Mouse (Mus musculus) midbrain, embryonic 14.5 days (tissue): ENCODE data around the gene Gimap9. TPM values are rescaled to one million over a fixed set of nuclear protein-coding genes. Genes with fewer than 3 reads are reported as not detected.

Source experiments
- ATAC-seq: fragments of 200-750 bp; cut with Nextera tagmentation; 2 replicates; pipeline ENCODE4 v1.8.0; 2017; ENCODE audit warnings: moderate number of reproducible peaks, moderate library complexity; ENCODE audit not compliant: low FRiP score, low TSS enrichment
- DNase-seq: peaks from one replicate; pipeline ENCODE4 v3.0.0-alpha.2; 2015
- H3K27ac ChIP-seq: fragments of 300-500 bp; sonication (generic); replicated peaks from 2 replicates; pipeline ENCODE4 v1.5.1; 2014; ENCODE audit warnings: mild to moderate bottlenecking, low read depth, low read length, moderate library complexity
- H3K27me3 ChIP-seq: fragments of 300-500 bp; sonication (generic); 2 replicates; pipeline ENCODE4 v1.6.1; 2014; ENCODE audit warnings: low read length, control low read depth, mixed read lengths; ENCODE audit not compliant: control insufficient read depth, insufficient read depth
- H3K36me3 ChIP-seq: fragments of 300-500 bp; sonication (generic); 2 replicates; pipeline ENCODE4 v1.6.1; 2014; ENCODE audit warnings: low read length, control low read depth; ENCODE audit not compliant: control insufficient read depth, insufficient read depth
- H3K4me1 ChIP-seq: fragments of 300-500 bp; sonication (generic); 2 replicates; pipeline ENCODE4 v1.6.1; 2014; ENCODE audit warnings: mild to moderate bottlenecking, antibody characterized with exemption, low read length, control low read depth; ENCODE audit not compliant: control insufficient read depth, insufficient read depth
- H3K4me2 ChIP-seq: fragments of 300-500 bp; sonication (generic); 2 replicates; pipeline ENCODE4 v1.6.1; 2014; ENCODE audit warnings: mild to moderate bottlenecking, low read length, moderate library complexity
- H3K4me3 ChIP-seq: fragments of 300-500 bp; sonication (generic); replicated peaks from 2 replicates; pipeline ENCODE4 v1.5.1; 2014; ENCODE audit warnings: low read depth, low read length
- H3K9ac ChIP-seq: fragments of 300-500 bp; sonication (generic); replicated peaks from 2 replicates; pipeline ENCODE4 v1.6.1; 2014; ENCODE audit warnings: mild to moderate bottlenecking, low read length, moderate library complexity
- H3K9me3 ChIP-seq: fragments of 300-500 bp; sonication (generic); 2 replicates; pipeline ENCODE4 v1.6.1; 2016; ENCODE audit warnings: low read length, control low read depth, mixed read lengths; ENCODE audit not compliant: control insufficient read depth
- WGBS: fragments of 180-500 bp; shearing (Covaris S2); extraction: QIAGEN DNeasy Blood & Tissue Kit; methylation state at CpG from one replicate; pipeline ENCODE4 v1.1.7; 2014; 5-methylcytosine and 5-hydroxymethylcytosine counted together
- polyA plus RNA-seq: library from polyadenylated mRNA; unstranded; fragments of >200 nt; fragmentation: Nextera tagmentation; extraction: Ambion mirVana; gene quantifications from 2 replicates; pipeline ENCODE4 v1.2.1, GENCODE M21; 2014

Gimap9 gene
- polyA plus RNA-seq, 1 experiment from 2014 or later, result 2.1 TPM

- DNase-seq (no peak), ATAC-seq (no peak)
- Histone ChIP-seq H3K4me3 (no peak overlapping the region), H3K36me3 (no peaks in the 10 kb centered on the region), H3K9me3 (no peaks in the 10 kb centered on the region), H3K4me1 (no peaks in the 10 kb centered on the region), H3K27ac (no peak overlapping the region), H3K27me3 (no peaks in the 10 kb centered on the region), H3K4me2 (no peak overlapping the region), H3K9ac (no peak overlapping the region)
- WGBS, result 86% methylated on average over 4 of the region's 4 CpGs
Measured at GRCm38 (mm10) chr6:48696830-48697554, 21.1 kb downstream of the Gimap9 start.

GRCm38 (mm10) chr6:48697555-48697930, 21.6 kb downstream of the Gimap9 start:
- DNase-seq (no peak), ATAC-seq (no peak)
- no peak overlapping the region for H3K4me3 ChIP-seq
- no peaks in the 10 kb centered on the region for H3K4me1 ChIP-seq
- H3K9me3 ChIP-seq, result no peaks in the 10 kb centered on the region
- no peak overlapping the region for H3K4me2 ChIP-seq
- no peaks in the 10 kb centered on the region for H3K27me3 ChIP-seq
- WGBS, result 75% methylated on average over 1 of the region's 1 CpGs
- no peak overlapping the region for H3K27ac ChIP-seq
- no peak overlapping the region for H3K9ac ChIP-seq
- no peaks in the 10 kb centered on the region for H3K36me3 ChIP-seq

GRCm38 (mm10) chr6:48698066-48698856, 22.3 kb downstream of the Gimap9 start:
- DNase-seq (no peak), ATAC-seq (no peak)
- no peaks in the 10 kb centered on the region for H3K36me3 ChIP-seq
- no peaks in the 10 kb centered on the region for H3K27me3 ChIP-seq
- no peaks in the 10 kb centered on the region for H3K9me3 ChIP-seq
- H3K27ac ChIP-seq, result no peak overlapping the region
- WGBS, result 74% methylated on average over 7 of the region's 7 CpGs
- H3K4me2 ChIP-seq, result no peak overlapping the region
- H3K4me1 ChIP-seq, result no peaks in the 10 kb centered on the region
- H3K4me3 ChIP-seq, result no peak overlapping the region
- H3K9ac ChIP-seq, result no peak overlapping the region

DNA sequence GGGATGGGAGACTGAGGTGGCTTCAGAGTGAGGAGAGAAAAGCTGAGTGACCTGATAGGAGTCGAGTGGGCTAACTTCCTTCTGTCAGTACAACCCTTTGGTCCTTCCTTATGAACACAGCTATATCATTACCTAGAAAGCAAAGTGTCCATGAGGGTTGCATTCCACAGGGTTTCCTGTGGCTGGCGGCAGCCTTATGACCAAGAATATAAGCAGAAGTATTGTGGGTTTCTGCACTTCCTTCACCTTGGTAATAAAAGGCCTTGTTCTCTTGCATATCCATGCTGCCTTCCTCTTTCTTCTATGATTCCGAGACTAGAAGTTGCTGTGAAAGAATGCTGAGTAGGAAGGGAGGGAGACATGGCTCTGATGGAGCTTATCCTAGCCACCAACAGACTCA, 23.0 kb downstream of the Gimap9 start:
- no peak overlapping the region for H3K4me2 ChIP-seq
- H3K27ac ChIP-seq, result no peak overlapping the region
- no peaks in the 10 kb centered on the region for H3K9me3 ChIP-seq
- no peaks in the 10 kb centered on the region for H3K36me3 ChIP-seq
- ATAC-seq (no peak), DNase-seq (no peak)
- whole genome bisulfite sequencing, result 87% methylated on average over 3 of the region's 3 CpGs
- no peak overlapping the region for H3K9ac ChIP-seq
- no peaks in the 10 kb centered on the region for H3K4me1 ChIP-seq
- H3K4me3 ChIP-seq, result no peak overlapping the region
- H3K27me3 ChIP-seq, result no peaks in the 10 kb centered on the region

- Histone ChIP-seq H3K4me2 (no peak overlapping the region), H3K4me1 (no peaks in the 10 kb centered on the region), H3K27me3 (no peaks in the 10 kb centered on the region), H3K36me3 (no peaks in the 10 kb centered on the region), H3K4me3 (no peak overlapping the region), H3K9me3 (no peaks in the 10 kb centered on the region), H3K27ac (no peak overlapping the region), H3K9ac (no peak overlapping the region)
- ATAC-seq, result no peak
- 64% methylated on average over 5 of the region's 5 CpGs for WGBS
- DNase-seq, result no peak
Measured at GRCm38 (mm10) chr6:48700251-48701075, 24.5 kb downstream of the Gimap9 start.

DNA sequence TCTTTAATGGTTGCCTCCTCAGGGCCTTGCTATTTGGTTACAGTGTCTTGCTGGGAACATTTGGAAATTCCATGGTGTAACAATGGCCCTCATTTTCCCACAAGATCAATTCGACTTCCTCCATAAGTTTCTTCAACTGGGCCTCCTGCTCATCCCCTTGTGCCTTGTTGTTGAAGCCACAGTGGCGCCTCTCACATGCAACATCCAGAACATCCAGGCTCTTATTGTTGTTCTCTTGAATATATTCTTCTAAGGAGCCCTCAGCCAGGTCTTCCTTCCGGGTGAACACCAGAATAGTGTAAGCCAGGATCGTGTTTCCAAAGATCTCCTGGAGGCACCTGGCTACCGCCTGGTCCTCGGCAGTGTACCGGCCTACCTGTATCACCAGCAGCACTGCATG, 26.2 kb downstream of the Gimap9 start:
- no peak overlapping the region for H3K27ac ChIP-seq
- no peaks in the 10 kb centered on the region for H3K27me3 ChIP-seq
- H3K9me3 ChIP-seq, result no peaks in the 10 kb centered on the region
- H3K4me2 ChIP-seq, result no peak overlapping the region
- ATAC-seq (no peak), DNase-seq (no peak)
- WGBS, result 89% methylated on average over 7 of the region's 7 CpGs
- no peaks in the 10 kb centered on the region for H3K36me3 ChIP-seq
- no peaks in the 10 kb centered on the region for H3K4me1 ChIP-seq
- H3K4me3 ChIP-seq, result no peak overlapping the region
- no peak overlapping the region for H3K9ac ChIP-seq

- Histone ChIP-seq H3K4me2 (no peak overlapping the region), H3K27me3 (no peaks in the 10 kb centered on the region), H3K4me3 (no peak overlapping the region), H3K27ac (no peak overlapping the region), H3K36me3 (no peaks in the 10 kb centered on the region), H3K9ac (no peak overlapping the region), H3K4me1 (no peaks in the 10 kb centered on the region), H3K9me3 (no peaks in the 10 kb centered on the region)
- WGBS, result 77% methylated on average over 5 of the region's 5 CpGs
- ATAC-seq (no peak), DNase-seq (no peak)
Measured at GRCm38 (mm10) chr6:48702601-48703000, 26.7 kb downstream of the Gimap9 start.

DNA sequence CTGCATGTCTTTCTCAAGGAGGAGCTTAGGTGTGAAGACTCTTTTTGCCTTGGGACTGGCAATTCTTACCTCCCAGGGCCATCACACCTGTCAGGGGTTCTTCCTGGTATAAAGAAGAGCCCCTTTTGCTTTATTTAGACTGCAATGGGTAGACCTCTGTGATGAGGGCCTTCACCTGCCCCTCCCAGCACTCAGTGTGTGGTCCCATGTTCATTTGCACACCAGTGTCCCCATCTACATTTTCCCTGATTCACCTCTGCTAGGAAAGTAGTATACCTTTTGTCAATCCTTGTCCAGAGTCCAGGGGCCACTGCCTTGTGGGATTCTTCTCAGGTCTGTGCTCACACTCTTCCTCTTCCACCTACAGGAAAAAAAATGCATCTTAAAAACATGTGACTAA, 28.2 kb downstream of the Gimap9 start:
- H3K27me3 ChIP-seq, result no peaks in the 10 kb centered on the region
- no peak for ATAC-seq
- H3K9me3 ChIP-seq, result no peaks in the 10 kb centered on the region
- no peak overlapping the region for H3K4me2 ChIP-seq
- H3K9ac ChIP-seq, result no peak overlapping the region
- H3K4me1 ChIP-seq, result no peaks in the 10 kb centered on the region
- no peak overlapping the region for H3K4me3 ChIP-seq
- no peaks in the 10 kb centered on the region for H3K36me3 ChIP-seq
- no peak for DNase-seq
- H3K27ac ChIP-seq, result no peak overlapping the region
